Mouse (Mus musculus) limb, embryonic 14.5 days (tissue): ENCODE results near the gene Crocc. TPM values are rescaled to one million over a fixed set of nuclear protein-coding genes. Genes with fewer than 3 reads are reported as not detected.
A peak's percentile ranks its signal among the peaks of the same experiment; 100 is the strongest.

Experiments
- ATAC-seq: fragments of 200-750 bp; cut with Nextera tagmentation; 2 replicates; pipeline ENCODE4 v1.8.0; 2017; ENCODE audit warnings: low read depth, moderate number of reproducible peaks, moderate TSS enrichment; ENCODE audit not compliant: low FRiP score
- DNase-seq: peaks from one replicate; pipeline ENCODE4 v3.0.0-alpha.2; 2015; ENCODE audit warnings: low spot score
- H3K27ac ChIP-seq: fragments of 300-500 bp; sonication (generic); replicated peaks from 2 replicates; pipeline ENCODE4 v1.5.1; 2014; ENCODE audit warnings: low read depth, mild to moderate bottlenecking, low read length, moderate library complexity, mixed read lengths
- H3K27me3 ChIP-seq: fragments of 300-500 bp; sonication (generic); 2 replicates; pipeline ENCODE4 v1.6.1; 2014; ENCODE audit warnings: low read length, mixed read lengths; ENCODE audit not compliant: control insufficient read depth, insufficient read depth
- H3K36me3 ChIP-seq: fragments of 300-500 bp; sonication (generic); 2 replicates; pipeline ENCODE4 v1.6.1; 2014; ENCODE audit warnings: mild to moderate bottlenecking, low read length, moderate library complexity, mixed read lengths; ENCODE audit not compliant: control insufficient read depth, insufficient read depth
- H3K4me1 ChIP-seq: fragments of 300-500 bp; sonication (generic); 2 replicates; pipeline ENCODE4 v1.6.1; 2014; ENCODE audit warnings: antibody characterized with exemption, low read length, mixed read lengths; ENCODE audit not compliant: control insufficient read depth, insufficient read depth
- H3K4me2 ChIP-seq: fragments of 300-500 bp; sonication (generic); replicated peaks from 2 replicates; pipeline ENCODE4 v1.6.1; 2014; ENCODE audit warnings: low read depth, mild to moderate bottlenecking, low read length, moderate library complexity; ENCODE audit not compliant: severe bottlenecking
- H3K4me3 ChIP-seq: fragments of 300-500 bp; sonication (generic); replicated peaks from 2 replicates; pipeline ENCODE4 v1.5.1; 2014; ENCODE audit warnings: low read length
- H3K9ac ChIP-seq: fragments of 300-500 bp; sonication (generic); 2 replicates; pipeline ENCODE4 v1.6.1; 2014; ENCODE audit warnings: mild to moderate bottlenecking, low read depth, low read length, moderate library complexity; ENCODE audit not compliant: severe bottlenecking
- H3K9me3 ChIP-seq: fragments of 300-500 bp; sonication (generic); 2 replicates; pipeline ENCODE4 v1.6.1; 2016; ENCODE audit warnings: low read length; ENCODE audit not compliant: control insufficient read depth
- POLR2A ChIP-seq: fragments of 200-500 bp; IDR thresholded peaks from 2 replicates; pipeline ENCODE4 v1.8.0; 2012; ENCODE audit warnings: inconsistent platforms, mild to moderate bottlenecking, moderate library complexity, borderline replicate concordance; ENCODE audit not compliant: insufficient read depth, insufficient read length; ENCODE audit errors: extremely low read depth
- WGBS: fragments of 180-500 bp; shearing (Covaris S2); extraction: QIAGEN DNeasy Blood & Tissue Kit; methylation state at CpG from one replicate; pipeline ENCODE4 v1.1.7; 2014; 5-methylcytosine and 5-hydroxymethylcytosine counted together
- polyA plus RNA-seq, 2 experiments: library from polyadenylated mRNA; depleted of rRNA in 1 of 2; stranded (reverse) in 1 of 2; unstranded in 1 of 2; fragments of >200 nt; fragmentation: Nextera tagmentation in 1 of 2; extraction: Ambion mirVana in 1 of 2; gene quantifications; 2 replicates each; pipeline versions ENCODE4 v1.2.1 to v1.2.3; 2012 to 2014

Gene Crocc
- polyA plus RNA-seq, 2 experiments, result 5.4 to 25.9 TPM

GRCm38 (mm10) chr4:140986024-140986710 is 74.2 kb downstream of the Crocc start:
- H3K4me3 ChIP-seq, result peak overlapping the region; percentile 86
- no peak for TF ChIP-seq POLR2A
- no peaks in the 10 kb centered on the region for H3K36me3 ChIP-seq
- H3K27me3 ChIP-seq, result no peaks in the 10 kb centered on the region
- no peak overlapping the region for H3K27ac ChIP-seq
- H3K9me3 ChIP-seq, result peaks cover 5% of the 10 kb centered on the region; the same call in 1 of the 2 replicates
- ATAC-seq (no peak), DNase-seq (no peak)
- WGBS, result 36% methylated on average over 15 of the region's 15 CpGs
- H3K9ac ChIP-seq, result peak overlapping the region; percentile 78
- peak overlapping the region; percentile 82 for H3K4me2 ChIP-seq
- H3K4me1 ChIP-seq, result peaks cover 15% of the 10 kb centered on the region

GRCm38 (mm10) chr4:140984544-140984943 is 75.8 kb downstream of the Crocc start:
- WGBS, result 71% methylated on average over 6 of the region's 6 CpGs
- no peak for ATAC-seq
- H3K4me3 ChIP-seq, result no peak overlapping the region

GRCm38 (mm10) chr4:140983442-140983841 is 76.9 kb downstream of the Crocc start:
- ATAC-seq (no peak), DNase-seq (peak; percentile 61)
- Histone ChIP-seq H3K27ac (peak overlapping the region; percentile 43; the same call in 1 of the 2 replicates), H3K4me1 (peaks cover 15% of the 10 kb centered on the region), H3K9me3 (peaks cover 5% of the 10 kb centered on the region; the same call in 1 of the 2 replicates), H3K27me3 (no peaks in the 10 kb centered on the region), H3K36me3 (peaks cover 13% of the 10 kb centered on the region), H3K9ac (no peak overlapping the region), H3K4me3 (no peak overlapping the region), H3K4me2 (no peak overlapping the region)
- no peak for TF ChIP-seq POLR2A
- 9% methylated on average over 9 of the region's 9 CpGs for WGBS

More at GRCm38 (mm10) chr4:140984544-140984943, 75.8 kb downstream of the Crocc start:
- Histone ChIP-seq H3K36me3 (peaks cover 4% of the 10 kb centered on the region), H3K27me3 (no peaks in the 10 kb centered on the region), H3K9me3 (peaks cover 5% of the 10 kb centered on the region; the same call in 1 of the 2 replicates), H3K4me2 (no peak overlapping the region), H3K9ac (no peak overlapping the region), H3K4me1 (peaks cover 15% of the 10 kb centered on the region), H3K27ac (no peak overlapping the region)
- no peak for TF ChIP-seq POLR2A
- DNase-seq, result no peak

- TF ChIP-seq POLR2A, result no peak
- whole genome bisulfite sequencing, result 59% methylated on average over 4 of the region's 4 CpGs
- Histone ChIP-seq H3K4me2 (no peak overlapping the region), H3K36me3 (peaks cover 18% of the 10 kb centered on the region), H3K27ac (no peak overlapping the region; the same call in 1 of the 2 replicates), H3K9me3 (peaks cover 5% of the 10 kb centered on the region; the same call in 1 of the 2 replicates), H3K4me3 (no peak overlapping the region), H3K27me3 (no peaks in the 10 kb centered on the region), H3K4me1 (peaks cover 15% of the 10 kb centered on the region), H3K9ac (no peak overlapping the region)
- ATAC-seq (no peak), DNase-seq (no peak)
Measured at GRCm38 (mm10) chr4:140982808-140983207, 77.5 kb downstream of the Crocc start.

GRCm38 (mm10) chr4:140981605-140982004 is 78.7 kb downstream of the Crocc start:
- no peak overlapping the region for H3K4me3 ChIP-seq
- no peak overlapping the region for H3K9ac ChIP-seq
- WGBS, result 95% methylated on average over 2 of the region's 2 CpGs

More at GRCm38 (mm10) chr4:140981605-140982004, 78.7 kb downstream of the Crocc start:
- Histone ChIP-seq H3K36me3 (peaks cover 29% of the 10 kb centered on the region), H3K27ac (no peak overlapping the region), H3K9me3 (peaks cover 5% of the 10 kb centered on the region; the same call in 1 of the 2 replicates), H3K4me1 (peaks cover 6% of the 10 kb centered on the region; the same call in 1 of the 2 replicates), H3K27me3 (no peaks in the 10 kb centered on the region), H3K4me2 (no peak overlapping the region)
- no peak for DNase-seq
- ATAC-seq, result no peak
- TF ChIP-seq POLR2A, result no peak
